Mouse (Mus musculus) intestine, postnatal 0 days (tissue): ENCODE data around the gene B4galnt2. TPM values are rescaled to one million over a fixed set of nuclear protein-coding genes. Genes with fewer than 3 reads are reported as not detected.

Experiments
- ATAC-seq: fragments of 200-750 bp; cut with Nextera tagmentation; 2 replicates; pipeline ENCODE4 v1.8.0; 2017; ENCODE audit warnings: mild to moderate bottlenecking, moderate TSS enrichment, moderate library complexity
- H3K27ac ChIP-seq: fragments of 300-500 bp; sonication (generic); 2 replicates; pipeline ENCODE4 v1.5.1; 2014; ENCODE audit warnings: mild to moderate bottlenecking, low read depth, low read length, moderate library complexity
- H3K27me3 ChIP-seq: fragments of 300-500 bp; sonication (generic); replicated peaks from 2 replicates; pipeline ENCODE4 v1.6.1; 2014; ENCODE audit warnings: low read length, mixed read lengths; ENCODE audit not compliant: control insufficient read depth, insufficient read depth
- H3K36me3 ChIP-seq: fragments of 300-500 bp; sonication (generic); 2 replicates; pipeline ENCODE4 v1.6.1; 2014; ENCODE audit warnings: mild to moderate bottlenecking, moderate library complexity; ENCODE audit not compliant: control insufficient read depth, insufficient read depth
- H3K4me1 ChIP-seq: fragments of 300-500 bp; sonication (generic); replicated peaks from 2 replicates; pipeline ENCODE4 v1.6.1; 2014; ENCODE audit warnings: antibody characterized with exemption, low read length, mixed read lengths; ENCODE audit not compliant: control insufficient read depth, insufficient read depth
- H3K4me2 ChIP-seq: fragments of 300-500 bp; sonication (generic); replicated peaks from 2 replicates; pipeline ENCODE4 v1.6.1; 2014; ENCODE audit warnings: low read depth, mild to moderate bottlenecking, moderate library complexity
- H3K4me3 ChIP-seq: fragments of 300-500 bp; sonication (generic); 2 replicates; pipeline ENCODE4 v1.5.1; 2014; ENCODE audit warnings: low read depth, low read length
- H3K9ac ChIP-seq: fragments of 300-500 bp; sonication (generic); 2 replicates; pipeline ENCODE4 v1.6.1; 2014; ENCODE audit warnings: mild to moderate bottlenecking, low read depth, low read length
- H3K9me3 ChIP-seq: fragments of 300-500 bp; sonication (generic); 2 replicates; pipeline ENCODE4 v1.6.1; 2016; ENCODE audit warnings: mixed run types; ENCODE audit not compliant: control insufficient read depth
- CTCF ChIP-seq: sonication (generic); IDR thresholded peaks from 2 replicates; pipeline ENCODE4 v1.5.1; 2016; ENCODE audit warnings: low read depth, mild to moderate bottlenecking, control low read depth, antibody characterized with exemption, moderate library complexity
- WGBS: fragments of 180-500 bp; shearing (Covaris S2); extraction: QIAGEN DNeasy Blood & Tissue Kit; methylation state at CpG from one replicate; pipeline ENCODE4 v1.1.7; 2014; 5-methylcytosine and 5-hydroxymethylcytosine counted together
- microRNA-seq: library from miRNA; unstranded; fragments of <30 nt; microRNA quantifications from one replicate; pipeline ENCODE4, GENCODE M21; 2016
- polyA plus RNA-seq: library from polyadenylated mRNA; unstranded; fragments of >200 nt; fragmentation: Nextera tagmentation; extraction: Ambion mirVana; gene quantifications from 2 replicates; pipeline ENCODE4 v1.2.1, GENCODE M21; 2015

B4galnt2 gene
- polyA plus RNA-seq, 1 experiment from 2014 or later: 21.1 TPM

DNA sequence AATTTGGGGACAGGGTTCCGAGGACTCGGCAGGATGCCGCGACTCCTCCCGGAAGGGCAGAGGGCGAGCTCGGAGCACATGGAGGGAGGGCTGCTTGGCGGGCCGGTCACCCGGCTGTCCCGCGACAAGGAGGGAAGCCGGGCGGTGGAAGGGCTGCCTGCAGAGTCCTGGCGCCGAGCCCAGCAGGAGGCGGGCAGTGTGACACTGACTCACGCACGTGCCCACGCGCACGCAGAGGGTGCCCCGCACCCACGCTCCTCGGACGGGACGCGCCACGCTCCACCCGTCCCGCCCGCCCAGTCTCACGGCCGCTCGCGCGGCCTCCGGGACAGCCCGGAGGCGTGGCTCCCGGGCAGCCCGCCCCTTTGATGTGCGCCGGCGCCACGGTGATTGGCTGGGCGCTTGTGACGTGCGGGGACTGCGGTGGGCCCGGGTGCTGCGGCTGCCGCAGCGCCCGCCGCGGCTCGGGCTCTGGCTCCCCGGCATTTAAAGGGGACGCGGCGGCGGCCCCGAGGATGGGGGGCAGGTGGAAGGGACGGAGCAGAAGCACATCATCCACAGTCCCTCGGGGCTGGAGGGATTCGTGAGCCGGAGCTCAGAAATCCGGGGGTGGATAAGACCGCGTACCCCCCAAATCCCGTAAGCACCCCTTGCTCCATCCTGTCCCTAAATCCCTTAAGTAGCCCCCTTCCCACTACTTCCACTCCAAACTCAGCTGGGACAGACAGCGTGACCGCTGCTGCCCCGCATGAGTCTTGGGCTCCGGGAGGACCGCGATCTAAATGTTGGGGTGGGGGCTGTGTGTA, 90.4 kb downstream of the B4galnt2 start, which contains the start of gene Phospho1:
TSS of gene Phospho1 (plus strand) at position 429 of the 806 bp plus-strand sequence.
- under 1% methylated on average over 78 of the region's 78 CpGs for WGBS
- peak within 1 kb of the TSS; percentile 94 for H3K4me2 ChIP-seq
- H3K9me3 ChIP-seq: no peaks in the 10 kb centered on the region
- 0 out of 2 replicates have a peak, but pooled peaks have one; percentile 13 for TF ChIP-seq CTCF
- H3K4me3 ChIP-seq: peak within 1 kb of the TSS; percentile 56
- no peaks in the 10 kb centered on the region for H3K36me3 ChIP-seq
- ATAC-seq: peak; percentile 91
- H3K27me3 ChIP-seq: peaks cover 6% of the 10 kb centered on the region; the same call in 1 of the 2 replicates
- H3K4me1 ChIP-seq: 0 out of 2 replicates have a peak, but pooled peaks cover 3% of the 10 kb centered on the region
- H3K9ac ChIP-seq: peak within 1 kb of the TSS; percentile 78
- H3K27ac ChIP-seq: peak within 1 kb of the TSS; percentile 50

- Histone ChIP-seq H3K4me2 (no peak overlapping the region), H3K9me3 (no peaks in the 10 kb centered on the region), H3K4me1 (0 out of 2 replicates have a peak, but pooled peaks cover 3% of the 10 kb centered on the region), H3K27ac (no peak overlapping the region), H3K4me3 (no peak overlapping the region), H3K36me3 (no peaks in the 10 kb centered on the region), H3K27me3 (no peaks in the 10 kb centered on the region), H3K9ac (no peak overlapping the region)
- TF ChIP-seq CTCF: no peak
- no peak for ATAC-seq
- WGBS: 96% methylated on average over 4 of the region's 4 CpGs
Measured at GRCm38 (mm10) chr11:95822437-95822836, 92.3 kb downstream of the B4galnt2 start.

- Histone ChIP-seq H3K36me3 (no peaks in the 10 kb centered on the region), H3K27me3 (no peaks in the 10 kb centered on the region), H3K9ac (no peak overlapping the region), H3K4me1 (no peaks in the 10 kb centered on the region), H3K4me2 (no peak overlapping the region), H3K9me3 (no peaks in the 10 kb centered on the region), H3K27ac (no peak overlapping the region), H3K4me3 (no peak overlapping the region)
- no peak for TF ChIP-seq CTCF
- peak; percentile 8; the same call in 1 of the 2 replicates for ATAC-seq
- WGBS: 61% methylated on average over 3 of the region's 3 CpGs
Measured at GRCm38 (mm10) chr11:95821511-95821910, 93.2 kb downstream of the B4galnt2 start.

- H3K4me1 ChIP-seq: no peaks in the 10 kb centered on the region
- 0 out of 2 replicates have a peak, but pooled peaks have one; percentile 22 for ATAC-seq
- no peak overlapping the region for H3K4me3 ChIP-seq
- H3K9me3 ChIP-seq: no peaks in the 10 kb centered on the region
- H3K27me3 ChIP-seq: no peaks in the 10 kb centered on the region
- 59% methylated on average over 8 of the region's 8 CpGs for WGBS
- H3K4me2 ChIP-seq: no peak overlapping the region
- TF ChIP-seq CTCF: no peak
- no peak overlapping the region for H3K9ac ChIP-seq
- no peaks in the 10 kb centered on the region for H3K36me3 ChIP-seq
- no peak overlapping the region for H3K27ac ChIP-seq
Measured at GRCm38 (mm10) chr11:95819138-95819537, 95.6 kb downstream of the B4galnt2 start.

Small RNA genes lying within 50 kb of the gene (microRNA-seq; reads per million reads assigned to microRNA genes)
- gene Mir3063: not detected

Other genes with a start within 250 kb of the B4galnt2 start
- gene Phb, start 247.9 kb downstream of the B4galnt2 start, polyA plus RNA-seq: 133 and 147 TPM in 2 replicates
- gene Zfp652, start 202.2 kb downstream of the B4galnt2 start, polyA plus RNA-seq: 7.9 and 9.7 TPM in 2 replicates
- 0.26 and 0.41 TPM in 2 replicates for gene B130006D01Rik, start 191.3 kb downstream of the B4galnt2 start, polyA plus RNA-seq
- 2.6 and 2.9 TPM in 2 replicates for gene Phospho1, start 90.4 kb downstream of the B4galnt2 start, polyA plus RNA-seq
- 19.9 and 23.2 TPM in 2 replicates for gene Gngt2, start 77.7 kb downstream of the B4galnt2 start, polyA plus RNA-seq
- gene Abi3, start 72.4 kb downstream of the B4galnt2 start, polyA plus RNA-seq: 7.5 and 8.1 TPM in 2 replicates
- gene Igf2bp1, start 91.0 kb upstream of the B4galnt2 start, polyA plus RNA-seq: 5.2 and 7.4 TPM in 2 replicates
- gene Gip, start 109.7 kb upstream of the B4galnt2 start, polyA plus RNA-seq: 142 and 149 TPM in 2 replicates
- 91.8 and 99.2 TPM in 2 replicates for gene Snf8, start 120.0 kb upstream of the B4galnt2 start, polyA plus RNA-seq
- 24.8 and 25.0 TPM in 2 replicates for gene Ube2z, start 150.5 kb upstream of the B4galnt2 start, polyA plus RNA-seq
- gene Atp5g1, start 160.8 kb upstream of the B4galnt2 start, polyA plus RNA-seq: 1,112 and 1,236 TPM in 2 replicates
- not detected in 2 replicates for gene Calcoco2, start 197.1 kb upstream of the B4galnt2 start, polyA plus RNA-seq
- 0.10 TPM in 1 of 2 replicates, not detected in the other for gene Ttll6, start 218.9 kb upstream of the B4galnt2 start, polyA plus RNA-seq